Mouse (Mus musculus) urinary bladder, postnatal 14 days (tissue): ENCODE data around the gene Timm13.

Source experiments
- DNase-seq: peaks from one replicate; pipeline ENCODE4 v3.0.0; 2021; ENCODE audit warnings: low spot score

Timm13 gene

DNA sequence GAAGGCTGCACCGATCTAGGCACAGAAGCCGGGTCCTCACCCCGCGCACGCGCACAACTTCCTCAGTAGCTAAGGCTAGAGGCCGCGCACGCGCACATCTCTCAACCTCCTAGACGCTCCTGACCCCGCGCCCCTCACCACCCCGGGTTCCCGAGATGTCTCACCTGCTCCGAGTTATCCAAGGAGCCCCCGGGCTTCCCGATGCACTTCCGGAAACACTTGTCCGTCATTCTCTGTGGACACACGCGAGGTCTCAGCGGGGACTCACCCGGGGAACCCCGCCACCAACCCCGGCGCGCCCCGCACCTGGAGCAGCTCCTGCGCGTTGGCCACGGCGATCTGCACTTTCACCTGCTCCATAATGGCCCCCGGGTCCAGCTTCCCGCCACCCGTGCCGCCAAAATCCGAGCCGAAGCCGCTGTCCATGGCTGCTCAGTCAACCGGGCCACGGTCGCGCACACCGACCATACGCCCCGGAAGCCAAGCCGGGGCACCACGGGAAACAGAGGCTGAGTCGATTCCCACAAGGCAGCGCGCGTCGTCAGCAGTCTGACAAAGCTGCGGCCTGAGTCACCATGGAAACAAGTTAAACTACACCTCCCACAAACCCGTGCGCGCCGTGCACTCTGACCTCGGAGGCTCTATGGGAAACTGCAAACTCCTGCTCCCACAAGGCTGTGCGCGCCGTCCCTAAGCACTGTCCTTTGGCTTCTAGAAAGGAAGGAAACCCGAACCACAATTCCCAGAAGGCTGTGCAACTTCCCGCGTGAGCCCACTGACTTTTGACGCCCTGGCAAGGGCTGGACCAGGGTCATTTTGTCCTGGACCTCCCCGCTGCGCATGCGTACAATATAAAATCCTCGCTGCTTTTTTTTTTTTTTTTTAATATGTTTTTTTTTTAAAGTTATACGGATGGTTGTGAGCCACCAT lies at the start of gene Timm13:
Gene Timm13, minus strand, starts transcription at position 652 of the 930 bp plus-strand sequence.
- peak; percentile 97 for DNase-seq

DNA sequence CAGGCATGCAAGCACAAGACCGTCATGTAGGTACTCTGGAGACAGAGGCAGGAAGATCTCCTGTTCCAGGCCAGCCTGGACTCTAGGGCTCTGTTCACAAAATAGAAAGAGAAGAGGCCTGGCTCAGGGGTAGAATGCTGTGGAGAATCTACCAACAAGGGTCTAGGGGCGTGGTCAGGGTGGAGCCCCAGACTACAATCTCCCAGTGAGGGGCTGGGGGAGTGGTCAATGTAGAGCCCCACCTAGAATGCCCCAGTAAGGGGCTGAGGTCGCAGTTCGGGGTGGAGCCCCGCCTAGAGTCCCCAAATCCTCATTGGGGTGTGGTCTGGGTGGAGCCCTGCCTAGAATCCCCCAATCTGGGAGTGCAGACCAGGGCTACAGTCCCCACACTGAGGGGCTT lies 49.5 kb upstream of the Timm13 start:
- no peak for DNase-seq

DNA sequence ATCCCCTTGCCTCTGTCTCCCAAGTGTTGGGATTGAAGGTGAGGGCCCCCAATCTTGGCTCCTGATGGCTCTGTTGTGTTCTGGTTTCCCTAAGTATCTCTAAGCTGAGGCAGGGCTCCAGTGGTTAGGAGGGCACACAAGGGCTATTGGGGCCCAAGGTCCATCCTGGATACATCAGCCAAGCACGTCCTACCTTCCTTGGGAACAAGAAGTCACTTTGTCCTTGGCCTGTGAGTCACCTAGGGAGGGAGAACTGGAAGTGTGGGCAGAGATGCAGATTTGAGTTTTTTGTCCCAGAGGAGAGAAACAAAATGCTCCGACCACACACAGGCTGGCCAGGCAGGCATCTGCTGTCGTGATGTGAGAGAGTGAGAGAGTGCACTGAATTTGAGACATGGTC lies 48.3 kb upstream of the Timm13 start:
- no peak for DNase-seq

DNA sequence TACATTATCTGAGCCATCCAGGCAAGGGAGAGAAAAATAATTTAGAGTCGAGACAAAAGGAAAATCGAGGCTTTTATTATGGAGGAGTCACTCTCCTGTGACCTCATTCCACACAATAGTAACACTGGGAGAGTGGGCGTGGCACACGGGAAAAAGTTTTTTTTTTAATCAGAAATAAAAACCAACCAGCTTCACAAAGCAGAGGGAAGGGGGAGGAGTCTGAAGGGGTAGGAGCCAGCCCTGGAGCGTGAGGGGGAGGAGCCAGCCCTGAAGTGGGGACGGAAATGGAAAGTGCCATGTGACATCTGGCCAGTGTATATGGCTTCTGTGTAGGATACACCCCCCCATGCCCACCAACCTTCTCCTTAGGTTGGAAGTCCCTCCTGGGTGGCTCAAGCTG lies 47.8 kb upstream of the Timm13 start:
- no peak for DNase-seq

DNA sequence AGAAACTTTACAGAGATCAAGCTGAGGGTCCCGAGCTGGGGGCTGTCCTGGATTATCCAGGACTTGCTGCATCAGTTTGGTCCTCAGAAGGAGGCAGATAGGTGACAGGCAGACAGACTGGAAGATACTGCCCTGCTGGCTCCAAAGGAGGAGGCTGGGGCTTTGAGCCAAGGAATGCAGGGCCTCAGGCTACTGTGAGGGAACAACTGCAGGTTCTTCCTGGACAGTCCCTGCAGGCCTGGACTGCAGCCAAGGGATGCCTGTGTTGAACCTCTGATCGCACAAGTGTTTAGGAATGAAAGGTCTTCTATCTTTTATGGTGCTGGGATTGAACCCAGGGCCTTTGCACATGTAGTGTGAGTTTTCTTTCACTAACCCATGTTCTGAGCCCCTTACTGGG lies 47.0 kb upstream of the Timm13 start:
- DNase-seq: peak; percentile 76

DNA sequence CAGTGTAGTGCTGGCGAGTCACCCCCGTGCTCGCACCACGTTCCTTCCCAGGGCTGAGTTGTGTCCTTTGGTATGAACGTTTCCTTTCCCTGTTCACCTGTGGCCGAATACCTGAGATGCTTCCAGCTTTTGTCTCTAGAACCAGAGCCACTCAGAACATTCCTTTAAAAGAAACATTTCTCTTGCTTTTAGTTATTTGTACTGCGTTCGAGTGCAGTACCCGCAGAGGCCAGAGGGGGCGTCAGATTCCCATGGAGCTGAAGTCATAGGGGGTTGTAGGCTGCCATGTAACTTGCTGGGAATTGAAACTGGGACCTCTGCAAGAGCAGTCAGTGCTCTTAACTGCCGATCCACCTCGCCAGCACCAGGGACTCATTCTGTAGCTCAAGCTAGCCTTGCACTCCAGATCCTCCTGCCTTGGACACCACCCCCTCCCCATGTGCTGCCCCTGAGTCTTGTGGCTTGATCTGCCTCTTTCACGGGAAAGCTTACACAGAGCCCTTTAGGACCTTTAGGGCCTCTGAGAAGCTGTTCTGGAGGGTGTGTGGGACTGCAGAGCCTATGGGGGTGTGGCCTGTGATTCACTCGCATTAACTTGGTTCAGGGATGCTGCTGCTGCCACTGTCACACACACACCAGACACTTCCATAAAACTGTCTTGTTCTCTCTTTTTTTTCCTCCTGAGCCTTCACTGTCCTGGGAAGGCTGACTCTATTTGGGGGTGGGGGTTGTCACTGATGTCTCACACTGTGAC lies 46.1 kb upstream of the Timm13 start:
- DNase-seq: no peak

DNA sequence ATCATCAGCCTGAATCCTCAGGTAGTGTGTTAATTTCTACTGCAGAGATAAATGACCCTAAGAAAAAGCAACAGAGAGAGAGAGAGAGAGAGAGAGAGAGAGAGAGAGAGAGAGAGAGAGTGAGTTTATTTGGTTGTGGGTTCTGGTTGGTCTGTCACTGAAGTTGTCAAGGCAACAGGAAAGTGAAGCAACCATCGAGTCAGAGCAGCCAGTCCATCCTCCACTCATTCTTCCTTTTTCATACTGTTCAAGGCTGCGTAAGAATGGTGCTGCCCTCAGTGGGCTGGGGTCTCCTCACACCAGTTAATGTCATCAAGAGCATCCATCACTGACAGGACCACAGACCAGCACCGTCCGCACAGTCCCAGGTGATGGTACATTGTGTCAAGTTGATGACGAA lies 43.5 kb upstream of the Timm13 start:
- no peak for DNase-seq

DNA sequence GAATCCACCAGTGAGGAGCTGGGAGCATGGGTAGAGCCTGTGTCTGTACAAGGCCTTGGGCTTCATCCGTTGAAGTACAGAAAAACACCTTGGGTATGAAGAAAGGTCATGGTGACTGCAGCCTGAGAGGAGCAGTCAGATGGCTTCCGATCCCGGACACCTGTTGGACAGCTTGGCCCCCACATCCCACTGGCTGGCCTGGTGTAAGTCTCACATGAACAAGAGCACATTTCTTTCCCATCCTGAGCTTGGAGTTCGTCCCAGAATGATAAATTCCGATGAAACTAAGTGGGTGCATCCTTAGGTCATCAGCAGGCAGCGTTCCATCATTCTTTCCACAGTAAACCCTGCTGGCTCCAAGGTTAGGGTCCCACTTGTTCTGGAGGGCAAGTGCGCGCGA lies 42.9 kb upstream of the Timm13 start:
- no peak for DNase-seq

DNA sequence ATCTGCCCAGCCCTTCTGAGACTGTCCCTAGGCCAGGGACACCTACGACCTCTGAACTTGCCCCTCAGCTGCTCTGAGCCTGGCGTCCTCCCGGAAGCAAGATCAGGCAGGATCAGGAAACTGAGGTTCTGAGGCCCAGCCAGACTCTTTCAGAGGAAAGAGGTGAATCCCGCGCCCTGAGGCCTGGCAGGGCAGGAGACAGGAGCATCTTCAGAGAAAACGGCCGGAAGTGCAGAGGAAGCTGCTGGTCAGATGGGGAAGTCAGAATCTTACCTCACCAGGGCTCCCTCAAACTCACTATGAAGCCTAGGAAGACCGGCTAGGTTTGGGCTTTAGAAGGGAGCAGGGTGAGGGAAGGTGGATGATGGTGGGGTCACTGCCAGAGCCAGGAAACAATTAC lies 42.1 kb upstream of the Timm13 start:
- DNase-seq: no peak

DNA sequence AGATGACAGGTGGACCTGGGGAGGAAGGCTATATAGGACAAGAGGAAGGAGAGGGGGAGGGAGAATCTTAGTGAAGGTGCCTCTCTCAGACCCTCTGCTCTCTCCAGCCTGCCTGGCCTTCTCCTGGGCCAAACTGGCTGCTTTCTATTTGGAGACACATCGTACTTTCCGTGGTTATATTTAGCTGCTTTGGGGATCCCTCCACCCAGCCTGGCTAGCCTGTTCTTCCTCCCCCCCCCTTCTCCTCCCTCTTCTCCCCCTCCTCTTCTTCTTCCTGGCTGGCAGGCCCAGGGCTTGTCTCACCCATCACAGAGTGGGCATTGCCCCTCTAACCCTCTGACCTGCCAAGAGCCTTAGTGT lies 40.2 kb upstream of the Timm13 start:
- no peak for DNase-seq

DNA sequence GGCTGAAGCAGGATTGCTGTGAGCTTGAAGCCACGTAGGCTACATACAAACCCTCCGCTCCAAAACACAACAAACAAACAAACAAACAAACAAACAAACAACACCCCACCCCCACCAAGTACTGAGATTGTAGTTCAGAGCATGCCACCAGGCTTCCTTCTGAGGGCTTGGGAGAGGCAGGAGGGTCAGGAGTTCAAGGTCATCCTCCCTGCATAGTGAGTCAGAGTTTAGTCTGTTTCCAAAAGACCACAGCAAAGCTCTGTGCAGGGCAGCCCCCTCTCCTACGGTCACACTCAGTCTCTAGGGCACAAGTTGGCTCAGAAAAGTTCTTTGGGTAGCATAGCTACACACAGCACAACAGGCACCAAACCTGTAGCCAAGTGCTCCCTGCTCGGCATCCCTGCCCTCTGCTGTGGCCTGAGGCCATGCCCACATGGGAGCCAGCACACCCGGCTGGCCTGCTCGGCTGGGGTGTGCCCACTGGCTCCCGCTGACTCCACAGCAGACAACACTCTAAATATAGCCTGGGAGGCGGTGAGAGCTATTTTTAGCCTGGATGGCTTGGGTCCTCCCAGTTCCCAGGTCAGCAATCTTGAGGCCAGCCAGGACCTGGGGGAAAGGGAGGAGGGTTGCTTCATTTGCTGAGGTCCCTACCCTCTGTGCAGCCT lies 39.7 kb upstream of the Timm13 start:
- peak; percentile 57 for DNase-seq

DNA sequence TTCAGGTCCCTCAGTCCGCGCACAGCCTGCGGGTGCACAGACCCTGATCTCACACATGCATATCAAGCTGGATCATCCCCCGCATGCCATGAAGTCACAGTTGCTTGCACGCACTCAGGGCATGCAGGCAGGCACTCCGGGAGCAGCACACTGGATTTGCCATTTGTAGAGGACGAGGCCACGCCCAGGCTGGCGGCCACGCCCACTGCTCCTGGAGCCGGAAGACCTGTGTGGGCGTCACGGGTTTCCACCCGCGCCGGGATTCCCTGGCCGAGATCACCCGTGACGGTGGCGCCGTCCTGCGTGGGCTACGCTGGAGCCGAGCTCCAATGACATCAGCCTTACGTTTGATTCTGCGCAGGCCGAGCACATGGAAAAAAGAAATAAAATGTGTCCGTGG lies 38.9 kb upstream of the Timm13 start:
- DNase-seq: peak; percentile 89

DNA sequence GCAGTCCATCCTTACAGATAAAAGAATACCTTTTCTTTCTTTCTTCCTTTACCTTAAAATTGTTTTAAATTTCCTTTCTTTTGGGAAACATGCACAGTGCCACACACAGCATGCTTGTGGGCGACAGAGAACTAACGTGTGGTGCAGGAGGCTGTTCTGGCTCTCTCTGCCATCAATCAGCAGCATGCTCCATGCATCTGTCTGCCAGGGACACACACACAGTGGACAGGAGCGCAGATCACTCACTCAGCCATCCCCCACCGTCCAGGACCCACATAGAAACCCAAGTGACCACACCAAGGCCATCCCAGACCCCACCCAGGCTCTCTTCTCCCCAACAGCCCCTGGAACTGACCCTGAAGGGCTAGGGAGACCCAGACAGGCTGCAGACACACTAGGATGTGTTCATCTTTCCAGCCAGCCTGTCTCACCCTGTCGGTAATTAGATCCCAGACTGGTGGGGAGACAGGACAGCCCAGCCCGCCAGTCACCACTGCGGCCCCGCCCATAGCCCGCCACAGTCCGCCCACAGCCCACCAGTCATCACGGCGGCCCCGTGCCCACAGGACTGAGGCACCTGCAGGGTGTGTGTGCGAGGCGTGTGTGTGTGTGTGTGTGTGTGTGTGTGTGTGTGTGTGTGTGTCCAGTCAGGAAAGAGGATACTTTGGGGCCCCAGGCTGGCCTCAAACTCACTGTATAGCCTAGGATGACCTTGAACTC lies 38.2 kb upstream of the Timm13 start:
- DNase-seq: no peak

DNA sequence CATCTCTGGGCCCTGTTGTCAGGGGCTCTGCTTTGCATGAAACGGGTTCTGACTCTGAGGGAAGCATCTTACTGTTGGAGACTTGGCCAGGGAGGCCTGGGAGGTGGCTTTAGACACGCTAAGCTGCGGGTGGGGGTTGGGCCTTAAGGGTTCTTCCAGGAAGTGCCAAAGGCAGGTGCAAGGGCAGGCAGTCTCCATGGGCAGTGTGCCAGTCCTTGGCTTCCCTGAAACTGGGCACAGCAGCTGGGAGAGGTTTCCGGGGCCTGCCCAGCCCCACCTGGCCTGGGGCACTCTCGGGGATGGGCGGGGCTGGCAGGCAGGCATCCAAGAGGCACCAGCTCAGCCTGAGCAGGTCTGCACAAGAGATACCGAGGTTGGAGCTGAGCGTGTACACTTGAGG lies 36.9 kb upstream of the Timm13 start:
- peak; percentile 94 for DNase-seq

DNA sequence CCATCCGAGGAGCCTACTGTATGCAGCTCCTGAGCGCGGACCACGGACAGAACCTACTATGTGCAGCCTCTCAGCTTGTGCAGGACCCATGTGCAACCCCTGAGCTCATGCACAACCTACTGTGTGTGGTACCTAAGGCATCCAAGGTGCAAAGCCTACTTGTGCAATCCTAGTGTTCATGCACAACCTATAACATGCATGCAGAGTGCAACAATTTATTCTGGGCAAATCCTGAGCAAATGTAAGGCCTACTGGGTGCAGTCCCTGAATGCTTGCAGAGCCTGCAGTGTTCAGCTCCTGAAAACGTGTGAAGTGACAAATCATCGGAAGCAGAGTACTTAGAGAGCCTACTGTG lies 36.0 kb upstream of the Timm13 start:
- DNase-seq: no peak

DNA sequence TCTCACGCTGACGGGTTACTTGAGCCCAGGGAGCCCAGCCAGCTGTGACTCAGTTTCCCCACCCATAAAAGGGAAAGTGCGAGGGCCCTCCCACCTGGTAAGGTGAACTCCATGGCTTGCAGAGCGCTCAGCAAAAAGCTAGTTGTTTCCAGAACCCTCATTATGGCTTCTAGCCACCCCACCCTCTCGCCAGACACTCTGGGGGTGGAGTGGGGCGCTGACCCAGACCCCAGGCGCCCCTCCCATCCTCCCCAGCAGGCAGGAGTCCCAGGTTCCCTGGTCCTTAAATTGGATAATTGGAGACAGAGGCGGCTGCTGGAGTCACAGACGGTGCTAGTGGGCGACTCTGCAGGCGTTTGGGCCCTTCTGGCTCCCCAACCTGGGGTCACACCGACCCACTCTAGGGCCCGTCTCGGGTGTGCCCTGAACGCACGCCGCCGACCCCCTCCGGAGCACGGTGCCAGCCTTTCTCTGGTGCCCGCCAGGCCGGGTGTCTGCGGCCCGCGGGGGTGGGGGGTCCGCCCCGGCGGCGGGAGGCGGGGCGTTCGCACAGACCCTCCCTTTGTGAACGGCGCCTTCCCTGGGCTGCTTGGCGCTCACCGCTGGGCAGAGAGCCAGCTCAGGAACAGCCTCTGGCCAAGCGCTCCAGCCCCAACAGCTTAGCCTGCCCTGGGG lies 35.5 kb upstream of the Timm13 start:
- DNase-seq: peak; percentile 78

DNA sequence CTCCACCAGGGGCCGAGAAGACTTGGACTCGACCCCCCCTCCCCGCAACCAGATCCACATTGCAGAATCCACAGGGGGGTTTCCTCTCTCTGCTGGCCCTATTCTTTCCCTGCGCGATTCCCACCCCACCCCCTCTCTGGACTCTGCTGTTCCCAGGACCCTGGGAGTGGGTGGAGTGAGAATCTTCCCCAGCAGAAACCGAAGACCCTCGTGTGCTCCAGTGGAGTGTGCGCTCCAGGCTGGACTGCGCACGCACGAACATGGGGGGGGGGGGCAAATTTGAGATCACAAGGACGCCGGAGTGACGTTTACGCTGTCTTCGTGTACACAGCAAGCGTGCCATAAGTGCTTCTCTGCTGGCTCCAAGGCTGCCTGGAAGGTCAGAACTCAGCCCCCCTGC lies 34.9 kb upstream of the Timm13 start:
- no peak for DNase-seq

DNA sequence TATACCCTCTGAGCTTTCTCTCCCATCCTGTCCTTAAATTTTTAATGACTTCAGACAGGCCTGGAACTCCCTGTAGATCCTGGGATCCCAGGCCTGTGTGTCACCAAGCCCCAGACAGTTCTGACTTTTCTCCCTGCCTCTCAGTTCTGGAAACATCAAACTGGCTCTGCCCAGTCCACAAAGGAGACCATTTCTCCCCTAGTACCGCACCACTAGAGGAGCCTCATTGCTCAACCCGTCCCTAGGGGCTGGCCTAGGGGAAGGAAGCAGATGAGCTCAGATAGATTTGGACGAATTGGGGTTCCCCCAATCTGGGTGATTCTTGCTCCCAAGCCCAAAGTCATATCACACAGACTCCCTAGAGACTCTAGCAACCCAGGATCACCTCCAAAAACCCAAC lies 34.5 kb upstream of the Timm13 start:
- no peak for DNase-seq

DNA sequence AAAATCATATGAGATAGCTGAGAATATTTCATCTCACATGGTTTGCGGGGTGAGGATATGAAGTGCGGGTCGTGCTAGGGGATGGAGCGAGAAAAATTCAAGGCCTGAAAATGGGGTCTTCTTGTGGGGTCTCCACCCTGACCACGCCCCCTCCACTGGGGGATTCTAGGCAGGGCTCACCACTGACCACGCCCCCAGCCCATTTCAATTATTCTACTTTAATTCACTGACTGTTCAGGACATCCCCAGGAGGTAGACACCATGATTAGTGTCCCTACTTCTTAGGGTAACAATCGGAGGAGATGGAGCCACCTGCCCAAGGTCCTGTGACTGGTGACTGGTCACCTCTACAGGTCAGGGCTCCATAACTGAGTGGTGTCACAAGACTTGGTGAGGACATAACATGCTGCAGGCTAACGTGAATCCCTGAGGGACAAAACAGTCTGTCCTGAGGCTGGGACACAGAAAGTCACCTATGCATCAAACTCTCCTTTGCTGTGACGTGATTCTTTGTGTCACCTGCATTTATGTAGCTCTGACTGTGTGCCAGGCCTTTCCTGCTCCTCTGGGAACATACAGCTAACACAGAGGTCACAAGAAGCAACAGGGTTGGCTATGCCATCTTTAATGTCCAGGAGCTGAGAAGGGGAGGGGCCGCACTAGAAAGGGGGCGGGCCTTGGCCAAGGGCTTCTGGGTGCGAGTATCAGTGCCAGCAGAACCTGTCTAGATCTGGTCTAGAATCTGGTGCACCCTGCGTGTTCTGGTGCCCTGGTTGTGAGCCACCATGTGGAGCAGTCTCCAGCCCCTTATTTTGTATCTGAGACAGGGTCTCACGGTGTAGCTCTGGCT lies 33.6 kb upstream of the Timm13 start:
- no peak for DNase-seq

DNA sequence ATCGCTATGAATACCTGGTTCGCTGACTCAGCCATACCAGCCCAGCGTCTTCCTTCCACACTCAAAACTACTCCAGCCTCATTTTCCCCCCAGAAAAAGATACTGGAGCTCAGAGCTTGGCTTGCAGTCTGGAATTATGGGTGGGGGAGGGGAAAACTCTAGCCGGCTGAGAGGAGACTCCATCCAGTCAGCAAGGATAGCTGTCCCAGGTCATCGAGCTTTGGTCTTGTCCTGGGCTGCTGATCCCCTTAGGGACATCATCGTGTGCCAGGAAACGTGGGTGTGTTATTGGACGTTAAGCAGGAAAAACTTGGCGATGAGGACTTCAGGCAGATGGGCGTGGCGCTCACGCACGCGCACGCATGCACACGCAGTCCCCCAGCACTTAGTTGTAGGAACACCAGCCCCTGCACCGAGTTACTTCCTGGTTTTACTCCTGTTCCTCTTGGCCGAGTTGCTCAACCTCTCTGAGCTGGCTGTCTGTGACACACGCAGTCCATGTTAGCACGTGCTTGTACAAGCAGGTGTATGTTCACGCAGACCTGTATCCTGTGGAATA lies 32.7 kb upstream of the Timm13 start:
- no peak for DNase-seq
